Mouse (Mus musculus): ENCODE results near the gene Dll1. TPM values are rescaled to one million over a fixed set of nuclear protein-coding genes. Genes with fewer than 3 reads are reported as not detected.

The Dll1 gene
- polyA plus RNA-seq, 1 experiment from 2014 or later = 13.2 TPM

DNA sequence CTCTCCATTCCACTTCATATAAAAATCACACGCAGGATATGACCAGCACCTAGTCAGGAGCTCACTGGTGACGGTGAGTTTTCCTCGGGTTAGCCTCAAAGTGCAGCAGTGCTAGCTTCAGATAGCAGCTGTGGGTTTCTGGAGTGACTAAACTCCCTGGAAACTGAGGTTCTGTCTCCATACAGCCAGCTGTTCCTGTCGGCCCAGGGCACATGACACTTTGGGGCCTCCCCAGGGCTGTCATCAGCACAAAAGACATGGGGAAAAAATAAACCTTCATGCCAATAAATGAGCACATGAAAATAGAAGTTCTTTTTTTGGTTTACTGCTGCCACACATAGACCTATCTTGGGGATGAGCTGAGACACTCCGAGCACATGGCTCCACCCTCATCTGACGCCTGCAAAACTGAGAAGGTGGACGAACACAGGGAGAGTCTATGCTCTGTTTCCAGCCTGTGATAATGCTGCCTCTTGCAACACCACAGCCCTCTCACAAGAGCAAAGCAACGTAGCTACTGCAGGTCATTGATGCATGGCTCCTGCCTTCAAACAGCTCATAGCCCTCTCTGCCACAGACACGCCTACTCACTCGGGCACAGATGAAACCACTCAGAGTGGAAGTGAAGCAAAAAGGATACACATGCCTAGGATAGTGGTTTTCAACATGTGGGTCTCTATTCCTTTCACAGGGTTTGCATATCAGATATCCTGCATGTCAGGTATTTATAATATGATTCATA lies 23.6 kb downstream of the Dll1 start:
- Histone ChIP-seq H3K4me1 (no peaks in the 10 kb centered on the region), H3K27me3 (replicated peaks; ENCODE audit: low read depth, poor library complexity, severe bottlenecking) (no peaks in the 10 kb centered on the region), H3K27ac (replicated peaks) (no peak overlapping the region), H3K4me3 (no peak overlapping the region), H3K36me3 (replicated peaks) (no peaks in the 10 kb centered on the region), H3K9me3 (no peaks in the 10 kb centered on the region)
- 83% methylated on average over 10 of the region's 10 CpGs for WGBS
- DNase-seq (ENCODE audit: low spot score) = no peak

DNA sequence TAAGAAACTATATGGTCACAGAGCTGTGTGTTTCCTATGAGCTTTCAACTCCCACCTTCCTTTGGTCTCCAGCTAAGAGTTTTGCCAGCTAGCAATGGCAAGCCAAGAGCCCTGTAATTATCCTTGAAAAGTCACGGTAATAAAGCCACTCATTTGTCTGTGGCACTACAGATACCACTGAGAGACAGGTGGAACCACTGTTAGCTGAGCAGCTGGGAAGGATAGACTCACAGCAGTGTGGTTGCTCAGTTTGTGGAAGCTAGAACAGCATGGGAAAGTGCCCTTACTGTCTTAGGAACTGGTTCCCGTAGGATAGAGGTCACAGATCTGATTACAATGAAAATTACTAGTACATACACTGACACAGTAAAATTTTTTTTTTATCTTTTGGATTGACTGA lies 26.5 kb downstream of the Dll1 start:
- no peaks in the 10 kb centered on the region for H3K36me3 ChIP-seq (replicated peaks)
- H3K9me3 ChIP-seq = no peaks in the 10 kb centered on the region
- H3K4me1 ChIP-seq = no peaks in the 10 kb centered on the region
- DNase-seq (ENCODE audit: low spot score) = no peak
- no peak overlapping the region for H3K4me3 ChIP-seq
- H3K27me3 ChIP-seq (replicated peaks; ENCODE audit: low read depth, poor library complexity, severe bottlenecking) = no peaks in the 10 kb centered on the region
- no peak overlapping the region for H3K27ac ChIP-seq (replicated peaks)
- 80% methylated on average over 2 of the region's 2 CpGs for WGBS

DNA sequence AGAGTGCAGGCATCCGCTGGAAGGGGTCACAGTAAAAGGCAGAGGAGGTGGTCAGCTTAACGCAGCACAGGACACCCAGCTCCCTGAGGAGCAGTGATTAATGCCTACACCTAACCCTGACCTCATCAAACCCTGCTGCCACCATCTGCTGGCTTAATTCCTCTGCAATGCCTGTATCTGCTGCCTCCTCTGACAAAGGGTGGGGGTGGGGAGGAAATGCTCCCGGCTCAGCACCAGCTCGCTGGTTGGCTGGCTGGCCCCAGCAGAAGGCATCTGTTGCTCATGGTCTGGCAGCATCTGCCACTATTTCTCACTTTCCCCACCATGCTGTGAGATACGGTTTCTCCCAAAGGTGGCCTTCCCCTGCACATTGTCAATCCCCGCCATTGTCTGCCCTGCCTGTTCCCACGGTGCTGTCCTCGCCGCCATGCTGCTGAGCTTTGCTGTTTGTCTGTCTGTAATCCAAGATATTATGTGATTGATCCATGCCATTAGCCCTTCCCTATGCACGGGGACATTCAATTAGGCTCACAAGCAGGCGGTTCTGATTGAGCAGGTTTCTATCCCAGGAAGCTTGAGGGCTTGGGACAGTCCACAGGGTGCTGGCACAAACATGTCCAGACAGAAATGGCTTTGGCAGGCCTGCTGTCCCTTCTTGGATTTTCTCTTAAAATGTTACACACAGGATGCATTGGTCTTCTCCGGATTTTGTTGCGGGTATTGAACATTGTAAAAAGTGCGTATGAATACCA lies 33.4 kb downstream of the Dll1 start:
- Histone ChIP-seq H3K27me3 (replicated peaks; ENCODE audit: low read depth, poor library complexity, severe bottlenecking) (peaks cover 5% of the 10 kb centered on the region), H3K4me3 (peak overlapping the region; percentile 31), H3K4me1 (peaks cover 15% of the 10 kb centered on the region), H3K9me3 (no peaks in the 10 kb centered on the region), H3K27ac (replicated peaks) (peak overlapping the region; percentile 67), H3K36me3 (replicated peaks) (no peaks in the 10 kb centered on the region)
- WGBS = 29% methylated on average over 14 of the region's 14 CpGs
- peak; percentile 65 for DNase-seq (ENCODE audit: low spot score)

DNA sequence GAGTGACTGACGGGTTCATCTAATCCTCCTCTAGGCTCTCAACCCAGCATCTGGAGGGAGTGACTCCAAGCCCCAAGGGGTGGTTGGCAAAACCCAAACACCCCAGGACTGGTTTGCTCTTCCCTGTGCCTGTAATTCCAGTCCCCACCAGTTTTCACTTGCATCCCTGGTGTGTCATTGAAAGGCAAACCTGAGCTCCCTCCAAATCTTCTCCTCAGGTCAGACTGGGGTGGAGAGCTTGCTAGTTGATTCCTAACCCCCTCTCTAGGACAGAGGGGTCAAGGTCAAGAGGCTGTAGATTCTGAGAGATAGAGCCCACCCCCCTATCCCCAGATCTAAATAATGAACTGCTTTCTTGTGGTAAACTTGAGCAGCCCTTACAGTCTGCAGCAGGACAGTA lies 38.8 kb downstream of the Dll1 start:
- Histone ChIP-seq H3K4me1 (peaks cover 5% of the 10 kb centered on the region), H3K36me3 (replicated peaks) (no peaks in the 10 kb centered on the region), H3K4me3 (no peak overlapping the region), H3K27ac (replicated peaks) (no peak overlapping the region), H3K9me3 (no peaks in the 10 kb centered on the region), H3K27me3 (replicated peaks; ENCODE audit: low read depth, poor library complexity, severe bottlenecking) (no peaks in the 10 kb centered on the region)
- DNase-seq (ENCODE audit: low spot score) = no peak
- WGBS = 84% methylated on average over 1 of the region's 1 CpGs

GRCm38 (mm10) chr17:15329740-15330318 lies 46.8 kb downstream of the Dll1 start:
- DNase-seq (ENCODE audit: low spot score) = no peak
- WGBS = 82% methylated on average over 10 of the region's 10 CpGs

DNA sequence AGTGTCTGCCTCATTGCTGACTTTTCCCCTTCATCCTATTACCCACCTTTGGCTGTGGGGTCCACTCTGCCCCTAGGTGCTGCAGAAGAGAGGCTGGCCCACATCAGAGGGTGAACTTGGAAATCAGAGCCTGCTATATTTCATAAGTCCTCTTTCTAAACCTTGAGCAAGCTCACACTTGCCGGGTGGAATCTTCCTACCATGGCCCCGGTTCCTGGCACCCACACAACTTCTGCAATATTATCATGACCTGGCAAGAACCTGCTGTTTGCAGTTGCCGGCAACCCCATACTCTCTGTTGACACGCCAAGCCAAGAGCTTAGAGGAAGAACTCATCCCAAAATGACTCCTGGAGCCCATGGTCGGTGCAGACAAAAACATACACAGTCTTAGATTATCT lies 49.6 kb downstream of the Dll1 start:
- no peak overlapping the region for H3K27ac ChIP-seq (replicated peaks)
- H3K4me3 ChIP-seq = no peak overlapping the region
- H3K27me3 ChIP-seq (replicated peaks; ENCODE audit: low read depth, poor library complexity, severe bottlenecking) = no peaks in the 10 kb centered on the region
- no peaks in the 10 kb centered on the region for H3K9me3 ChIP-seq
- no peaks in the 10 kb centered on the region for H3K36me3 ChIP-seq (replicated peaks)
- H3K4me1 ChIP-seq = peaks cover 7% of the 10 kb centered on the region
- 91% methylated on average over 5 of the region's 5 CpGs for WGBS
- DNase-seq (ENCODE audit: low spot score) = no peak

More at GRCm38 (mm10) chr17:15329740-15330318, 46.8 kb downstream of the Dll1 start:
- Histone ChIP-seq H3K36me3 (replicated peaks) (no peaks in the 10 kb centered on the region), H3K9me3 (no peaks in the 10 kb centered on the region), H3K27me3 (replicated peaks; ENCODE audit: low read depth, poor library complexity, severe bottlenecking) (no peaks in the 10 kb centered on the region), H3K4me3 (no peak overlapping the region), H3K4me1 (peaks cover 7% of the 10 kb centered on the region), H3K27ac (replicated peaks) (no peak overlapping the region)

DNA sequence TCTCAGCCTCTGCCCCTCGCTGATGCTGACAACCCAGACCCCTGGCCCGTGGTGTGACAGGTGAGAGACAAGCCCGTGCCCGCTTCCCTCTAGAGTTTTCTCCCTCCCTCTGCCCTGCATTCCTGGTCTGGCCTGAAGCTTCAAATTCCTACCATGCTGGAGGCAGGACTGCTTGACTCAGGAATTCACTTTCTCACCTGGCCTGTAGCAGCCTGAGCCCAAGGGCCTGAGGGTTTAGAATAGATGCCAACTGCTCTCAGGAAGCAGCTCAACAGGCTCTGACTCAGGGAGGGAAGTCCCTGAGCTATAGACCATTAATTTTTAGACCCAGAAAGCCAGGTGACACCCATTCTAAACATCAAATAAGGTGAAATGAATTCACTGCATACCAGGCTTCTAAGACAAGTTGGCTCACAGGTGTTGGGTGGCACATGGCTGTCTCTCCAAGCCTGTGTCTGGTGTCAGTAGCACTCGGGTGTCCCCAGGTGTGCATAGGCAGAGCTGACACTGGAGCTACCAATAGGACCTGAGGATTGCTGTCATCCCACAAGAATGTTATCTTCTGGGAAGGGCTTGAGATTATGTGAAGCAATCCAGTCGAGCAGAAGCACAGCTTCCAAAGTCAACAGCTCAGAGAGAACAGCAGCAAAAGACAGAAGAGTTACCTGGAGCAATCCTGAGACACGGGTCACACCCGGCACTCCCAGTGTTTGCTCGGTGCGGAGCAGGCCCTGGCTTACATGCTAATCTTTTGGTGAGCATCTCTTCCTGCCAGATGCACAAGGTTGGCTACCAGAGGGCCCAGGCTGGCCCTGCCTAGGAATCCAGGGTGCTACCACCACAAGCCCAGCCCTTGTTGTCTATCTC lies 50.5 kb downstream of the Dll1 start:
- WGBS = 79% methylated on average over 10 of the region's 10 CpGs
- H3K27ac ChIP-seq (replicated peaks) = no peak overlapping the region
- H3K36me3 ChIP-seq (replicated peaks) = no peaks in the 10 kb centered on the region
- H3K27me3 ChIP-seq (replicated peaks; ENCODE audit: low read depth, poor library complexity, severe bottlenecking) = no peaks in the 10 kb centered on the region
- no peaks in the 10 kb centered on the region for H3K9me3 ChIP-seq
- H3K4me1 ChIP-seq = peaks cover 7% of the 10 kb centered on the region
- peak; percentile 12 for DNase-seq (ENCODE audit: low spot score)
- H3K4me3 ChIP-seq = no peak overlapping the region

DNA sequence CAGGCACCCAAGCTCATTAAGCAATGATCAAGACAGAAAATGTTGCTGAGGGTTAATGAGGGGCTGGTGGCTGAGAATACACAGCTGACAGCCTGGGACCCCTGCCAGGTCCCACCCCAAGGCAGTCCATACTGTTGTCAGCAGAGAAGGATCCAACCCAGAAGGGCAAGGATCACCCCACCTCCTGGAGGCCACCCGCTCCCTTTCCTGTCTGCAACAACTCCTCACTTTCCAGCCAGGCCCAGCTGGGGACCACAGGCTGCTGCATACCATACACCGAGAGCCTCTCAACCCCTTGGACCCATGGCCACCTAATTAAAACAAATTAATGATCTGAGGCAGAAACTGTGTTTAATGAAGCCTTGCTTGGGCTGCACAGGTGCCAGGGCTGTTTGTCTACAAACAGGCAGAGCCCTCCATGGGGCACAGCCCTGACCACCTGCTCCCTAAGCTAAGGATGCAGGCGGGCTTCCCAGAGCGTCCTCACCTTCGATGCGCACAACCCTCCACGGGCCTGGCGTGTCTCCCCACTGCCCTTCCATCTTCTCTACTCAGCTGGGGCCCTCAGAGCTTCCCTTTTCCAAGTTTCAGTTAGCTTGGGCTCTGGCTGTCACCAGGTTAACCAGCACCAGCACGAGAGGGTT lies 53.4 kb downstream of the Dll1 start:
- Histone ChIP-seq H3K4me1 (peaks cover 7% of the 10 kb centered on the region), H3K4me3 (no peak overlapping the region), H3K27me3 (replicated peaks; ENCODE audit: low read depth, poor library complexity, severe bottlenecking) (no peaks in the 10 kb centered on the region), H3K27ac (replicated peaks) (no peak overlapping the region), H3K9me3 (no peaks in the 10 kb centered on the region), H3K36me3 (replicated peaks) (no peaks in the 10 kb centered on the region)
- 79% methylated on average over 9 of the region's 9 CpGs for WGBS
- DNase-seq (ENCODE audit: low spot score) = no peak

Other genes with a start within 250 kb of the Dll1 start
- 26.9 and 27.3 TPM in 2 replicates for gene Fam120b, start 19.3 kb upstream of the Dll1 start, polyA plus RNA-seq (2016; fragmentation: Nextera tagmentation; extraction: Ambion mirVana)
- 281 and 290 TPM in 2 replicates for gene Psmb1, start 122.9 kb upstream of the Dll1 start, polyA plus RNA-seq (2016; fragmentation: Nextera tagmentation; extraction: Ambion mirVana)
- 62.8 and 68.5 TPM in 2 replicates for gene Tbp, start 123.0 kb upstream of the Dll1 start, polyA plus RNA-seq (2016; fragmentation: Nextera tagmentation; extraction: Ambion mirVana)
- 43.3 and 45.5 TPM in 2 replicates for gene Pdcd2, start 150.4 kb upstream of the Dll1 start, polyA plus RNA-seq (2016; fragmentation: Nextera tagmentation; extraction: Ambion mirVana)
- 1.5 and 2.3 TPM in 2 replicates for gene Prdm9, start 187.5 kb upstream of the Dll1 start, polyA plus RNA-seq (2016; fragmentation: Nextera tagmentation; extraction: Ambion mirVana)